Mouse (Mus musculus) C2C12 (cell line): ENCODE data around the gene Ptpn3.

Source experiments
- CEBPB ChIP-seq: IDR thresholded peaks from one replicate; pipeline ENCODE4 v1.6.1; 2011; ENCODE audit warnings: low read depth, mild to moderate bottlenecking, control low read depth, moderate library complexity
- CTCF ChIP-seq: IDR thresholded peaks from one replicate; pipeline ENCODE4 v1.5.1; 2011; ENCODE audit not compliant: control insufficient read depth, insufficient read depth, insufficient read length
- FOSL1 ChIP-seq: IDR thresholded peaks from one replicate; pipeline ENCODE4 v1.8.0; 2011; ENCODE audit warnings: mild to moderate bottlenecking, low read length; ENCODE audit not compliant: poor library complexity, insufficient read depth, severe bottlenecking
- MAX ChIP-seq: IDR thresholded peaks from one replicate; pipeline ENCODE4 v1.6.1; 2011; ENCODE audit warnings: mild to moderate bottlenecking, control low read depth
- MYOG ChIP-seq: IDR thresholded peaks from one replicate; pipeline ENCODE4 v1.6.1; 2011; ENCODE audit not compliant: control insufficient read depth, insufficient read length; ENCODE audit errors: extremely low read depth

- TF ChIP-seq CTCF (no peak), MAX (no peak), FOSL1 (no peak), CEBPB (no peak), MYOG (no peak)
These were observed 2.3 kb downstream of the Ptpn3 start for GRCm38 (mm10) chr4:57299308-57299700.
